Mouse (Mus musculus): ENCODE results near the gene Tln1.
A peak's percentile ranks its signal among the peaks of the same experiment; 100 is the strongest.

DNA sequence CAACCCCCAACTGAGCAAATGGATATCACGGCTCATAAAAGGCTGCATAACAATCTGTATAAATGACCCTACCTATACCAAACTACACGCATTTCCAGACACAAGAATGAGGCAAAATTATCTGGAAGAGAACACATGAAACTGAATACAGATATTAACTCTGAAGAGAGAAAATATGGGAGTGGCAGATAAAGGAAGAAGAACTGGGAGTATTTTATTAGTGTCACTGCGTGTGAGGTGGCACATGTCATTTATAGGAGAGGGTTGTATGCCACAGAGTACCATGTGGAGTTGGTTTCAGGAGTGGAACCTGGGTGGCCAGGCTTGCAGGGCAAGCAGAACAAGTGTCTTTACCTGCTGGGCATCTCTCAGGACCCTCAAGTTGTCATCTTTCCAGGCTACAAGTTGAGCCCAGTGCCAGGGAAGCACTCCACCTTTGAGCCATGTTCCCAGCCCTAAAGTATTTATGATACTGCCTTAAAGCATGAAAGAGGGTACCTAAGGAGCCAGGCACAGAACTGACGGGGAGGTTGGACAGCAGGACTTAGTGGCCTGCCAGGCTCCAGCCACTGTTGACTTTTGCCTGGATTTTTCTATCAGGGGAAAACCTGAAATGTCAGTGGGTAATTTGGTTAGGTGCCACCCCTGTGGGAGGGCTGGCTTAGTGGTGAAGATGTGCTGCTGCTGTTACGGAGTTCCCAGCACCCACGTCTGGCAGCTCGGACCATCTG is 36.3 kb upstream of the Tln1 start:
- TF ChIP-seq CTCF (IDR thresholded peaks at IDR 0.05; ENCODE audit: low read depth): no peak
- TF ChIP-seq EP300 (IDR thresholded peaks at IDR 0.05; ENCODE audit: low read depth): peak; percentile 85
